Mouse (Mus musculus) heart, postnatal 0 days (tissue): ENCODE results near the gene Mrpl38. TPM values are rescaled to one million over a fixed set of nuclear protein-coding genes. Genes with fewer than 3 reads are reported as not detected.
"Not testable (repeated sequence)": the region's sequence is repeated elsewhere in the genome, so short reads cannot be mapped to it uniquely, and the experiment has no call there.

Experiments used
- ATAC-seq: fragments of 200-750 bp; cut with Nextera tagmentation; 2 replicates; pipeline ENCODE4 v1.8.0; 2017; ENCODE audit warnings: low read depth, moderate number of reproducible peaks, moderate library complexity; ENCODE audit not compliant: insufficient read depth
- DNase-seq: peaks from one replicate; pipeline ENCODE4 v3.0.0-alpha.2; 2016; ENCODE audit warnings: low spot score
- H3K27ac ChIP-seq: fragments of 300-500 bp; sonication (generic); 2 replicates; pipeline ENCODE4 v1.5.1; 2014; ENCODE audit warnings: low read depth, mild to moderate bottlenecking
- H3K27me3 ChIP-seq: fragments of 300-500 bp; sonication (generic); 2 replicates; pipeline ENCODE4 v1.6.1; 2014; ENCODE audit warnings: low read length, mixed read lengths; ENCODE audit not compliant: control insufficient read depth, insufficient read depth
- H3K36me3 ChIP-seq: fragments of 300-500 bp; sonication (generic); replicated peaks from 2 replicates; pipeline ENCODE4 v1.6.1; 2014; ENCODE audit warnings: low read length, mixed read lengths; ENCODE audit not compliant: control insufficient read depth, insufficient read depth
- H3K4me1 ChIP-seq: fragments of 300-500 bp; sonication (generic); 2 replicates; pipeline ENCODE4 v1.6.1; 2014; ENCODE audit warnings: antibody characterized with exemption; ENCODE audit not compliant: control insufficient read depth, insufficient read depth
- H3K4me2 ChIP-seq: fragments of 300-500 bp; sonication (generic); 2 replicates; pipeline ENCODE4 v1.6.1; 2014; ENCODE audit warnings: low read depth, mild to moderate bottlenecking, low read length, moderate library complexity
- H3K4me3 ChIP-seq: fragments of 300-500 bp; sonication (generic); 2 replicates; pipeline ENCODE4 v1.5.1; 2014; ENCODE audit warnings: low read depth, low read length
- H3K9ac ChIP-seq: fragments of 300-500 bp; sonication (generic); replicated peaks from 2 replicates; pipeline ENCODE4 v1.6.1; 2014; ENCODE audit warnings: low read depth, low read length, mixed read lengths
- H3K9me3 ChIP-seq: fragments of 300-500 bp; sonication (generic); replicated peaks from 2 replicates; pipeline ENCODE4 v1.6.1; 2016; ENCODE audit warnings: low read length; ENCODE audit not compliant: control insufficient read depth
- CTCF ChIP-seq: IDR thresholded peaks from 2 replicates; pipeline ENCODE4 v1.5.1; 2016; ENCODE audit warnings: antibody characterized with exemption, control low read depth, low read depth
- EP300 ChIP-seq: IDR thresholded peaks from 2 replicates; pipeline ENCODE4 v1.6.1; 2016; ENCODE audit warnings: antibody characterized with exemption, low read depth
- WGBS: fragments of 180-500 bp; shearing (Covaris S2); extraction: QIAGEN DNeasy Blood & Tissue Kit; methylation state at CpG from one replicate; pipeline ENCODE4 v1.1.7; 2014; 5-methylcytosine and 5-hydroxymethylcytosine counted together
- polyA plus RNA-seq: library from polyadenylated mRNA; unstranded; fragments of >200 nt; fragmentation: Nextera tagmentation; extraction: Ambion mirVana; gene quantifications from 2 replicates; pipeline ENCODE4 v1.2.1, GENCODE M21; 2015
- total RNA-seq: library from RNA; depleted of rRNA; stranded (reverse); fragments of >200 nt; gene quantifications from 2 replicates; pipeline ENCODE4 v1.2.3, GENCODE M21; 2014; ENCODE audit warnings: low replicate concordance

Gene Mrpl38
- total and polyA plus RNA-seq, 2 experiments from 2014 or later, result 79.1 to 114 TPM

DNA sequence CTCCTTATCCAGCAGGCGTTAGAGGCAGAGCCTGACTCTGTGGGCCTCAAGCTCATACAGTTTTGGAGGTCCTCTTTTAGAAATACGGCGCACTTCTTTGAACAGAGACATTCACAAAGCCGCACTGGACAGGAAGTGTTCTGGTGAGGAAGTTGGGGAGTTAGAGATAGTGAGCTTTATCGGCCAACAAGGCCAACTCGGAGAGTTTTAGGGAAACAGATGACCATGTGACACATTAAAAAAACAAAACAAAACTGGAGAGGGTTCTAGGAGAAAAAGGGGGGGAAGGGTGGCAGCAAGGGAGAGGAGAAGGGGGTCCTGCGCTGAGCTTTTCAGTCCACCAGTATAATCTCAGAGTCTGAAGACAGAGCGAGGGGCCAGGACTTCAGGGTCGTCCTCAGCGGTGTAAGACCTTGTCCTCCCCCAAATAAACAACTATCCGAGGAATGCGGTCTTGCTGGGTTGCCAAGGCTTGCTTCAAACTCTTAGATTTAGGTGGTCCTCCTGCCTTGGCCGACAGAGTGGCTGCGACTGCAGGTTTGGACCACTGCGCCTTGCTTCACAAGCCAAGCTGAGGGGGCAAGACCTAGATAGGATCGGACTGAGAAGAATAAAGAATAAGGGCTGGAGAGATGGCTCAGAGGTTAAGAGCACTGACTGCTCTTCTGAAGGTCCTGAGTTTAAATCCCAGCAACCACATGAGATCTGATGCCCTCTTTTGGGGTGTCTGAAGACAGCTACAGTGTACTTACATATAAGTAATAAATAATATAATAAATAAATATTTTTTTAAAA lies 44.7 kb downstream of the Mrpl38 start:
- TF ChIP-seq CTCF, result no peak
- TF ChIP-seq EP300, result no peak
- Histone ChIP-seq H3K27ac (peak overlapping the region; percentile 74), H3K4me3 (no peak overlapping the region), H3K9me3 (no peaks in the 10 kb centered on the region), H3K4me1 (peaks cover 8% of the 10 kb centered on the region; the same call in 1 of the 2 replicates), H3K27me3 (no peaks in the 10 kb centered on the region), H3K4me2 (no peak overlapping the region), H3K9ac (no peak overlapping the region), H3K36me3 (no peaks in the 10 kb centered on the region)
- ATAC-seq, result no peak; the same call in 1 of the 2 replicates
- no peak for DNase-seq
- WGBS, result 31% methylated on average over 16 of the region's 16 CpGs

DNA sequence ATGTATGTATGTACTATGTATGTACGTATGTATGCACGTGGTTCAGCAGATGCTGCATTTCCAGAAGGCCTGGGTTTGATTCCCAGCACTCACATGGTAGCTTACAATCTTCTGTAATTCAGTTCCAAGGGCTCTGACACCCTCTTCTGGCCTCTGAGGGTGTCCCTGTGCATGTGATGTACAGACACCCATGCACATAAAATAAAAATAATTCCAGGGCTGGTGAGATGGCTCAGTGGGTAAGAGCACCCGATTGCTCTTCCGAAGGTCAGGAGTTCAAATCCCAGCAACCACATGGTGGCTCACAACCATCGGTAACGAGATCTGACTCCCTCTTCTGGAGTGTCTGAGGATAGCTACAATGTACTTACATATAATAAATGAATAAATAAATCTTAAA lies 45.7 kb downstream of the Mrpl38 start:
- H3K4me3 ChIP-seq, ATAC-seq, H3K27me3 ChIP-seq, DNase-seq, H3K4me1 ChIP-seq, H3K36me3 ChIP-seq, H3K9ac ChIP-seq, H3K9me3 ChIP-seq, H3K4me2 ChIP-seq: not testable (repeated sequence)
- WGBS, result 83% methylated on average over 6 of the region's 6 CpGs
- peak overlapping the region; percentile 74; the same call in 1 of the 2 replicates for H3K27ac ChIP-seq

DNA sequence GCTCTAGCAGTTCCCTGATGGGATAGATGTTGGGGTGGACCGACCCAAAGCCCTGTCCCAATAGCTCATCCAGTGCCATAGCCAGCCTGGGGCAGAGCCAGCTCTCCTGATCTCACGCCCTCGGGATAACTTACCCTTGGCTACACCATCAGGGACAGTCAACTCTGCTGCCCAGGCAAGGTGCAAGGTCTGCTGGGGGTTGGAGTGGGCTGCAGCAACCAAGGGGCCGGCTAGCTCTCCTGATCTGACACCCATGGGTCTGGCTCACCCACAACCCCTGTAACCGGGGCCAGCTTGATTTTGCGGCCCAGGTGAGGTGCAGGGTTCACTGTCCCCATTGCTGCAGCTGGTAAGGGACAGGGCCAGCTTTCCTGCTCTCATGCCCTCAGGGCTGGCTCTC lies 47.1 kb downstream of the Mrpl38 start:
- no peak overlapping the region for H3K4me3 ChIP-seq
- ATAC-seq (no peak), DNase-seq (no peak)
- no peak for TF ChIP-seq CTCF
- TF ChIP-seq EP300, result no peak
- H3K27me3 ChIP-seq, result no peaks in the 10 kb centered on the region
- no peak overlapping the region for H3K27ac ChIP-seq
- H3K4me2 ChIP-seq, result no peak overlapping the region
- no peaks in the 10 kb centered on the region for H3K36me3 ChIP-seq
- no peak overlapping the region for H3K9ac ChIP-seq
- 88% methylated on average over 6 of the region's 6 CpGs for WGBS
- peaks cover 11% of the 10 kb centered on the region for H3K4me1 ChIP-seq
- H3K9me3 ChIP-seq, result no peaks in the 10 kb centered on the region

DNA sequence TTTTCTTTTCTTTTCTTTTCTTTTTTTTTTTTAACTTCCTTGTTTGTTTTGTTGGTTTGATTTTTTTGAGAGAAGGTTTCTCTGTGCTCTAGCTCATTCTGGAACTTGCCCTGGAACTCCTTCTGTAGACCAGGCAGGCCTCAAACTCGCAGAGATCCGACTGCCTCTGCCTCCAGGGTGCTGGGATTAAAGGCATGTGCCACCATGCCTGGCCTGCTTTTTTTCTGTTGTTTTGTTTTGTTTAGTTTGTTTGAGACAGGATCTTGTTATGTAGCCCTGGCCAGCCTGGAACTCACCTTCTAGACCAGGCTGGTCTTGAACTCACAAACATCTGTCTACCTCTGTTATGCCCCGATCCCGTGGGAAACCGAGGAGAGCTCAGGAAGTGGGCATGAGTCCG lies 49.1 kb downstream of the Mrpl38 start:
- WGBS, result 86% methylated on average over 6 of the region's 6 CpGs
- no peak overlapping the region for H3K4me2 ChIP-seq
- TF ChIP-seq EP300 (no peak), CTCF (no peak)

DNA sequence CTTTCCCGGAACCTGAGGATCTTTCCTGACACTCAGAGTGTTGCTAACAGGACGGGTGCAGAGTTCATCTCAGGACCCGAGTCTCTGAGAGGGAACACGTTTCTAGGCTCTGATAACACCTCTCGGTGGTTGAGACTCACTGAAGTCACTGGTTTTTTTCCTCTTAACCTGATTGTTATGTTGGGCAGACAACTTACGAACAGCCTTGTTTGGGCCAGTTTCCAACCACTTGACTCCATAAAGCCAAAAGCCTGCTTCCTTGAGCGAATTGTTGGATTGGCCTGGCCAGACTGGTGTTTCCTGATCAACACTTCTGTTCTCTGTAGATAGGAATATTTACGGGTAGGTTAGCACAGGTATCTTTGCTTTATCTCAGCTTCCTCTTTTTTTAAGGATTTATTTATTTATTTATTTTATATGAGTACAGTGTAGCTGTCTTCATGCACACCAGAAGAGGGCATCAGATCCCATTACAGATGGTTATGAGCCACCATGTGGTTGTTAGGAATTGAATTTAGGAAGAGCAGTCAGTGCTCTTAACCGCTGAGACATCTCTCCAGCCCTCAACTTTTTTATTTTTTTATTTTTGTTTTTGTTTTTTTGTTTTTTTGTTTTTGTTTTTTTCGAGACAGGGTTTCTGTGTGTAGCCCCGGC lies 49.8 kb downstream of the Mrpl38 start:
- WGBS, result 53% methylated on average over 11 of the region's 11 CpGs
- no peak overlapping the region for H3K4me2 ChIP-seq
- H3K9ac ChIP-seq, result no peak overlapping the region
- no peaks in the 10 kb centered on the region for H3K27me3 ChIP-seq
- no peak overlapping the region for H3K4me3 ChIP-seq
- peaks cover 16% of the 10 kb centered on the region; the same call in 1 of the 2 replicates for H3K4me1 ChIP-seq
- peaks cover 3% of the 10 kb centered on the region; the same call in 1 of the 2 replicates for H3K36me3 ChIP-seq
- H3K9me3 ChIP-seq, result no peaks in the 10 kb centered on the region
- ATAC-seq (no peak), DNase-seq (no peak)
- H3K27ac ChIP-seq, result no peak overlapping the region
- TF ChIP-seq CTCF (peak; percentile 13; the same call in 1 of the 2 replicates), EP300 (0 out of 2 replicates have a peak, but pooled peaks have one; percentile 20)

More for the DNA sequence above, 49.1 kb downstream of the Mrpl38 start:
- DNase-seq, result no peak
- Histone ChIP-seq H3K9ac (no peak overlapping the region), H3K4me1 (peaks cover 21% of the 10 kb centered on the region), H3K27me3 (no peaks in the 10 kb centered on the region), H3K9me3 (no peaks in the 10 kb centered on the region), H3K4me3 (no peak overlapping the region), H3K36me3 (no peaks in the 10 kb centered on the region), H3K27ac (no peak overlapping the region)
- no peak for ATAC-seq
